Mouse (Mus musculus): ENCODE data around the gene BC024978. TPM values are rescaled to one million over a fixed set of nuclear protein-coding genes. Genes with fewer than 3 reads are reported as not detected.

Gene BC024978
- polyA plus RNA-seq, 1 experiment from 2014 or later: 3.6 TPM

- Histone ChIP-seq H3K4me3 (peak overlapping the region; percentile 84), H3K9me3 (no peaks in the 10 kb centered on the region), H3K4me1 (peaks cover 19% of the 10 kb centered on the region), H3K36me3 (peaks cover 16% of the 10 kb centered on the region), H3K27me3 (no peaks in the 10 kb centered on the region), H3K27ac (replicated peaks) (peak overlapping the region; percentile 96), H3K4me2 (replicated peaks) (peak overlapping the region; percentile 53), H3K9ac (replicated peaks) (peak overlapping the region; percentile 42; the same call in 1 of the 2 replicates)
- ATAC-seq (replicated peaks): no peak
- WGBS: 47% methylated on average over 16 of the region's 16 CpGs
Measured at GRCm38 (mm10) chr7:27179217-27179918, 16.2 kb upstream of the BC024978 start.

GRCm38 (mm10) chr7:27180036-27180435 lies 15.5 kb upstream of the BC024978 start:
- no peaks in the 10 kb centered on the region for H3K9me3 ChIP-seq
- ATAC-seq (replicated peaks): no peak
- H3K27ac ChIP-seq (replicated peaks): peak overlapping the region; percentile 96; the same call in 1 of the 2 replicates
- H3K36me3 ChIP-seq: peaks cover 18% of the 10 kb centered on the region
- H3K4me2 ChIP-seq (replicated peaks): no peak overlapping the region
- no peak overlapping the region for H3K4me3 ChIP-seq
- H3K9ac ChIP-seq (replicated peaks): no peak overlapping the region
- H3K27me3 ChIP-seq: no peaks in the 10 kb centered on the region
- WGBS: 50% methylated on average over 5 of the region's 5 CpGs
- peaks cover 19% of the 10 kb centered on the region for H3K4me1 ChIP-seq

- H3K27me3 ChIP-seq: no peaks in the 10 kb centered on the region
- H3K9ac ChIP-seq (replicated peaks): no peak within 1 kb of the TSS
- peak within 1 kb of the TSS; percentile 96; the same call in 1 of the 2 replicates for H3K27ac ChIP-seq (replicated peaks)
- H3K4me1 ChIP-seq: peaks cover 19% of the 10 kb centered on the region
- no peaks in the 10 kb centered on the region for H3K9me3 ChIP-seq
- H3K36me3 ChIP-seq: peaks cover 28% of the 10 kb centered on the region
- no peak within 1 kb of the TSS for H3K4me3 ChIP-seq
- no peak for ATAC-seq (replicated peaks)
- 74% methylated on average over 14 of the region's 14 CpGs for WGBS
- no peak within 1 kb of the TSS for H3K4me2 ChIP-seq (replicated peaks)
Measured at GRCm38 (mm10) chr7:27180837-27181695, 14.5 kb upstream of the BC024978 start, which contains the start of the genes Gm21983 and Mia. Gene Gm21983 (minus strand): TSS chr7:27181086. Gene Mia (minus strand): TSS chr7:27181157.

GRCm38 (mm10) chr7:27182498-27182897 lies 13.1 kb upstream of the BC024978 start:
- Histone ChIP-seq H3K9ac (replicated peaks) (no peak overlapping the region), H3K27ac (replicated peaks) (no peak overlapping the region), H3K4me3 (no peak overlapping the region), H3K27me3 (no peaks in the 10 kb centered on the region), H3K4me1 (peaks cover 17% of the 10 kb centered on the region), H3K36me3 (peaks cover 43% of the 10 kb centered on the region), H3K9me3 (no peaks in the 10 kb centered on the region), H3K4me2 (replicated peaks) (no peak overlapping the region)
- no peak for ATAC-seq (replicated peaks)
- WGBS: 61% methylated on average over 1 of the region's 1 CpGs

- Histone ChIP-seq H3K4me2 (replicated peaks) (no peak overlapping the region), H3K27ac (replicated peaks) (no peak overlapping the region), H3K4me1 (0 out of 2 replicates have a peak, but pooled peaks cover 2% of the 10 kb centered on the region), H3K4me3 (no peak overlapping the region), H3K9me3 (no peaks in the 10 kb centered on the region), H3K9ac (replicated peaks) (no peak overlapping the region), H3K36me3 (peaks cover 67% of the 10 kb centered on the region), H3K27me3 (no peaks in the 10 kb centered on the region)
- no peak for ATAC-seq (replicated peaks)
- WGBS: 55% methylated on average over 3 of the region's 3 CpGs
Measured at GRCm38 (mm10) chr7:27184964-27185363, 10.6 kb upstream of the BC024978 start.

GRCm38 (mm10) chr7:27185986-27186385 lies 9.6 kb upstream of the BC024978 start:
- Histone ChIP-seq H3K4me1 (no peaks in the 10 kb centered on the region), H3K9me3 (no peaks in the 10 kb centered on the region), H3K4me3 (no peak overlapping the region), H3K4me2 (replicated peaks) (no peak overlapping the region), H3K36me3 (peaks cover 78% of the 10 kb centered on the region), H3K27me3 (no peaks in the 10 kb centered on the region), H3K27ac (replicated peaks) (no peak overlapping the region), H3K9ac (replicated peaks) (no peak overlapping the region)
- no peak for ATAC-seq (replicated peaks)
- 88% methylated on average over 5 of the region's 5 CpGs for WGBS

- H3K36me3 ChIP-seq: peaks cover 90% of the 10 kb centered on the region
- no peak for ATAC-seq (replicated peaks)
Measured at GRCm38 (mm10) chr7:27189271-27189931, 6.2 kb upstream of the BC024978 start.

GRCm38 (mm10) chr7:27192434-27192833 lies 3.1 kb upstream of the BC024978 start:
- no peak for ATAC-seq (replicated peaks)
- no peak overlapping the region for H3K27ac ChIP-seq (replicated peaks)
- 94% methylated on average over 5 of the region's 5 CpGs for WGBS
- H3K9ac ChIP-seq (replicated peaks): no peak overlapping the region
- peaks cover 61% of the 10 kb centered on the region for H3K36me3 ChIP-seq
- H3K4me1 ChIP-seq: peaks cover 26% of the 10 kb centered on the region
- H3K9me3 ChIP-seq: no peaks in the 10 kb centered on the region
- H3K27me3 ChIP-seq: no peaks in the 10 kb centered on the region
- H3K4me2 ChIP-seq (replicated peaks): no peak overlapping the region
- no peak overlapping the region for H3K4me3 ChIP-seq

More at GRCm38 (mm10) chr7:27189271-27189931, 6.2 kb upstream of the BC024978 start:
- H3K9ac ChIP-seq (replicated peaks): no peak overlapping the region
- H3K4me3 ChIP-seq: no peak overlapping the region
- no peak overlapping the region for H3K27ac ChIP-seq (replicated peaks)
- WGBS: 93% methylated on average over 10 of the region's 10 CpGs
- no peak overlapping the region for H3K4me2 ChIP-seq (replicated peaks)
- H3K9me3 ChIP-seq: no peaks in the 10 kb centered on the region
- H3K27me3 ChIP-seq: no peaks in the 10 kb centered on the region
- H3K4me1 ChIP-seq: peaks cover 14% of the 10 kb centered on the region

GRCm38 (mm10) chr7:27193731-27194130 lies 1.9 kb upstream of the BC024978 start:
- no peak for ATAC-seq (replicated peaks)
- WGBS: 88% methylated on average over 4 of the region's 4 CpGs
- Histone ChIP-seq H3K9me3 (no peaks in the 10 kb centered on the region), H3K4me1 (peaks cover 26% of the 10 kb centered on the region), H3K4me2 (replicated peaks) (peak overlapping the region; percentile 79; the same call in 1 of the 2 replicates), H3K27me3 (no peaks in the 10 kb centered on the region), H3K36me3 (peaks cover 50% of the 10 kb centered on the region), H3K4me3 (peak overlapping the region; percentile 5; the same call in 1 of the 2 replicates), H3K9ac (replicated peaks) (0 out of 2 replicates have a peak overlapping the region, but pooled peaks have one; percentile 7), H3K27ac (replicated peaks) (no peak overlapping the region)

- no peak overlapping the region for H3K9ac ChIP-seq (replicated peaks)
- no peak overlapping the region for H3K4me3 ChIP-seq
- H3K36me3 ChIP-seq: peaks cover 16% of the 10 kb centered on the region
- H3K27ac ChIP-seq (replicated peaks): no peak overlapping the region
- 96% methylated on average over 3 of the region's 3 CpGs for WGBS
- peaks cover 26% of the 10 kb centered on the region for H3K4me1 ChIP-seq
- ATAC-seq (replicated peaks): no peak
- no peaks in the 10 kb centered on the region for H3K27me3 ChIP-seq
- H3K9me3 ChIP-seq: no peaks in the 10 kb centered on the region
- H3K4me2 ChIP-seq (replicated peaks): no peak overlapping the region
Measured at GRCm38 (mm10) chr7:27197136-27197535, 1.6 kb downstream of the BC024978 start.

- Histone ChIP-seq H3K9me3 (no peaks in the 10 kb centered on the region), H3K4me1 (peaks cover 26% of the 10 kb centered on the region), H3K4me2 (replicated peaks) (no peak overlapping the region), H3K9ac (replicated peaks) (no peak overlapping the region), H3K27me3 (no peaks in the 10 kb centered on the region), H3K27ac (replicated peaks) (no peak overlapping the region), H3K4me3 (no peak overlapping the region), H3K36me3 (peaks cover 12% of the 10 kb centered on the region; the same call in 1 of the 2 replicates)
- ATAC-seq (replicated peaks): no peak
- 92% methylated on average over 8 of the region's 8 CpGs for WGBS
Measured at GRCm38 (mm10) chr7:27197634-27198033, 2.1 kb downstream of the BC024978 start.
